Mouse (Mus musculus) gastrocnemius, postnatal 14 days (tissue): ENCODE results near the gene Art4. TPM values are rescaled to one million over a fixed set of nuclear protein-coding genes. Genes with fewer than 3 reads are reported as not detected.

Source experiments
- DNase-seq: peaks from one replicate; pipeline ENCODE4 v3.0.0; 2021; ENCODE audit warnings: mixed read lengths
- intact Hi-C: fragments of 180-260 bp; cut with DNase I; formaldehyde crosslinking; loops from one replicate; pipeline ENCODE4 v1.15.1; 2025; ENCODE audit warnings: low total_unique reads
- total RNA-seq, 2 experiments: library from RNA; stranded (reverse); gene quantifications; 2 replicates each; pipeline ENCODE4 v1.2.3; 2021

The Art4 gene
- total RNA-seq, 2 experiments from 2014 or later, result 0.38 to 0.84 TPM

GRCm38 (mm10) chr6:136875670-136876069 is 18.1 kb upstream of the Art4 start, which contains the start of gene Mgp:
Gene Mgp (minus strand): TSS chr6:136875823.
- intact Hi-C loops, result no loop called here
- DNase-seq, result peak; percentile 46

- no peak for DNase-seq
- intact Hi-C loops, result no loop called here
These were observed 17.1 kb upstream of the Art4 start for GRCm38 (mm10) chr6:136874599-136874998.

GRCm38 (mm10) chr6:136868921-136869320 is 11.4 kb upstream of the Art4 start:
- intact Hi-C loops, result no loop called here
- DNase-seq, result no peak

- intact Hi-C loops, result no loop called here
- no peak for DNase-seq
These were observed 8.6 kb upstream of the Art4 start for GRCm38 (mm10) chr6:136866150-136866549.

- intact Hi-C loops, result no loop called here
- DNase-seq, result no peak
These were observed 7.8 kb upstream of the Art4 start for GRCm38 (mm10) chr6:136865360-136865759.

GRCm38 (mm10) chr6:136861020-136861419 is 3.5 kb upstream of the Art4 start:
- DNase-seq, result no peak
- intact Hi-C loops, result loop anchor here (2.0 to 5.0 kb wide), 3 partner anchors 60 to 121 kb away; no protein-coding TSS in a partner anchor

- intact Hi-C loops, result no loop called here
- no peak for DNase-seq
These were observed 887 bp upstream of the Art4 start for GRCm38 (mm10) chr6:136858420-136858819.

GRCm38 (mm10) chr6:136857873-136858260 is 334 bp upstream of the Art4 start:
- no peak for DNase-seq
- intact Hi-C loops, result no loop called here

GRCm38 (mm10) chr6:136856071-136856636 is 1.4 kb downstream of the Art4 start:
- DNase-seq, result no peak

GRCm38 (mm10) chr6:136855183-136855582 is 2.4 kb downstream of the Art4 start:
- intact Hi-C loops, result no loop called here
- DNase-seq, result no peak

More at GRCm38 (mm10) chr6:136856071-136856636, 1.4 kb downstream of the Art4 start:
- intact Hi-C loops, result no loop called here

GRCm38 (mm10) chr6:136854361-136854781 is 3.2 kb downstream of the Art4 start:
- intact Hi-C loops, result no loop called here
- no peak for DNase-seq

GRCm38 (mm10) chr6:136852762-136853161 is 4.8 kb downstream of the Art4 start:
- intact Hi-C loops, result no loop called here

GRCm38 (mm10) chr6:136852348-136852747 is 5.2 kb downstream of the Art4 start:
- DNase-seq, result no peak
- intact Hi-C loops, result no loop called here

More at GRCm38 (mm10) chr6:136852762-136853161, 4.8 kb downstream of the Art4 start:
- DNase-seq, result no peak

- DNase-seq, result no peak
- intact Hi-C loops, result no loop called here
These were observed 7.3 kb downstream of the Art4 start for GRCm38 (mm10) chr6:136850267-136850666.

- DNase-seq, result no peak
- intact Hi-C loops, result no loop called here
These were observed 8.6 kb downstream of the Art4 start for GRCm38 (mm10) chr6:136848971-136849370.

- DNase-seq, result no peak
- intact Hi-C loops, result no loop called here
These were observed 9.1 kb downstream of the Art4 start for GRCm38 (mm10) chr6:136848399-136848798.

- peak; percentile 56 for DNase-seq
- intact Hi-C loops, result no loop called here
These were observed 9.7 kb downstream of the Art4 start for GRCm38 (mm10) chr6:136847790-136848189.

GRCm38 (mm10) chr6:136847267-136847666 is 10.3 kb downstream of the Art4 start:
- no peak for DNase-seq
- intact Hi-C loops, result no loop called here

- DNase-seq, result no peak
- intact Hi-C loops, result no loop called here
These were observed 11.6 kb downstream of the Art4 start for GRCm38 (mm10) chr6:136845706-136846480.

GRCm38 (mm10) chr6:136844903-136845302 is 12.6 kb downstream of the Art4 start:
- intact Hi-C loops, result no loop called here
- DNase-seq, result no peak

GRCm38 (mm10) chr6:136837323-136837722 is 20.2 kb downstream of the Art4 start:
- DNase-seq, result no peak
- intact Hi-C loops, result no loop called here
